Mouse (Mus musculus) embryo, embryonic 11.5 days (tissue): ENCODE results near the gene Kat2b.
A peak's percentile ranks its signal among the peaks of the same experiment; 100 is the strongest.
"Not testable (repeated sequence)": the region's sequence is repeated elsewhere in the genome, so short reads cannot be mapped to it uniquely, and the experiment has no call there.

Experiments
- DNase-seq: peaks from one replicate; pipeline ENCODE4 v3.0.0-alpha.2; 2012; ENCODE audit warnings: low read depth, low spot score

The Kat2b gene

GRCm38 (mm10) chr17:53659230-53659629, 92.6 kb downstream of the Kat2b start:
- DNase-seq = no peak

GRCm38 (mm10) chr17:53659738-53660137, 93.1 kb downstream of the Kat2b start:
- DNase-seq = no peak

GRCm38 (mm10) chr17:53661056-53661840, 94.6 kb downstream of the Kat2b start:
- no peak for DNase-seq

DNA sequence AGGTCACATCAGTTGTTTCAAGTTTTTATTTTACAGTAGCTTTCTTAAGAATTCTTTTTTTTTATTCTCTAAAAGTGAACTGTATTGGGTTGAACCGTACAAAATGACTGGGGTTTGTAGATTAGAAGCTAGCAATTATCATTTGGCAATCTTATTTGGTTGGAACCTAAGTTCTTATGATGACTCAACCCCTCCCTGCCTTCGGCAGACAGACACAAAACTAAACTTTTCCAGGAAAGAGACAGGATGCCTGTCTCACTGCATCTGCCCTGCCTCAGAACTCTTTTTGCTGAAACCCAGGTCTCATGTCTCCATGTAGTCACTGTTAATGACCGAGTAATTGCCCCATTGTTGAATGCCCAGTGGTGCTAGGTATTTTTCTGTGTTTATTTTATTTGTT, 97.6 kb downstream of the Kat2b start:
- DNase-seq = no peak

DNA sequence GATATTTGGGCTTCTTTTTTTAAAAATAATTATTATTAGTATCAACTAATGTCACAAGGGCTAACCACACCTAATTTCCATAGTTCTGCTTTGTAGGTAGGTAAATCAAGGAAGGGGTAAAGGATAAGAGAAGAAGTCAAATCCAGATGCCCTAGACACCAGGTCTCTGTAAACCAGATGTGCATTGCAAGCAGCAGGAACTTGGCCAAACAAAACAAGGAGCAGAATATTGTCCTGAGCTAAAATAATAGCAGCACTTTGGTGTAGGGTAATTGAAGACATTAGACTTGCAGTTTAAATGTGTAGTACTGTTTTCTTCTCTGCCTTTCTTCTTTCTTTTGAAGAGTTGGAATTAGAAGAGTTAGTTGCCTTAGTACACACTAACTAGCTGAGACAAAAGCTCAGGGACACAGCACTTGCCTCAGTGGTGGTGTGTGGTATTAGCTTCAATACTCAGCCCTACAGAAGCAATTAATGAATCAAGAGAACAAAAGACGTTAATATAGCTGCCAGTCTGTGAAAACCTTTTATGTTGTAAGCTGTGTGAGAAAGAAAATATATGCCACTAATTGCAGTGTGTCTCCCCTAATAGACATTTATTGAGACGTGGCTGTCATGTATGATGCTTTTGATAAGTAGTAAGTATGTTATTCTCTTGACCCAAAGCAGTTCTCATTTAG, 98.2 kb downstream of the Kat2b start:
- DNase-seq = no peak

GRCm38 (mm10) chr17:53670453-53670852, 103.8 kb downstream of the Kat2b start:
- no peak for DNase-seq

DNA sequence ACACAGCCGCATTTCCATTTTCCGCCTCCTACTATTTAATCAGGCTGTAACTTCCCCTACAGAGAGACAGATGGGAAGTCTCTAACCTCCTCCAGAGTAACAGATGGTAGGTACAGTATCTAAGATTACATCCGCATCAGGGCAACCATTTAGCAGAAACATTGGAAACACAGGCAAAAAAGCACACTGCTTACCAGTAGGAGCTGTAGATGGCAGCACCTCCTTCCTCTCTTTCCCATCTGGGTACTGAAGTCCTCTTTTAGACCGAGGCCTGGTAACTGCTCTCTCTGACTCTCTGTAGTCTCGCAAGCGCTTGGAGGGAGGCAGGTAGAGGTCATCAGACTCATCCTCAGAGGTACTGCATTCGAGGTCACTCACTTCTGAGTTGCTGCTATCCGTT, 112.1 kb downstream of the Kat2b start:
- DNase-seq = no peak

GRCm38 (mm10) chr17:53688321-53688720, 121.7 kb downstream of the Kat2b start:
- no peak for DNase-seq

GRCm38 (mm10) chr17:53688877-53689802, 122.5 kb downstream of the Kat2b start, which contains the start of gene Sgo1:
Sgo1 (minus strand) TSS chr17:53689333.
- DNase-seq = peak; percentile 98

GRCm38 (mm10) chr17:53689946-53690345, 123.3 kb downstream of the Kat2b start:
- no peak for DNase-seq

DNA sequence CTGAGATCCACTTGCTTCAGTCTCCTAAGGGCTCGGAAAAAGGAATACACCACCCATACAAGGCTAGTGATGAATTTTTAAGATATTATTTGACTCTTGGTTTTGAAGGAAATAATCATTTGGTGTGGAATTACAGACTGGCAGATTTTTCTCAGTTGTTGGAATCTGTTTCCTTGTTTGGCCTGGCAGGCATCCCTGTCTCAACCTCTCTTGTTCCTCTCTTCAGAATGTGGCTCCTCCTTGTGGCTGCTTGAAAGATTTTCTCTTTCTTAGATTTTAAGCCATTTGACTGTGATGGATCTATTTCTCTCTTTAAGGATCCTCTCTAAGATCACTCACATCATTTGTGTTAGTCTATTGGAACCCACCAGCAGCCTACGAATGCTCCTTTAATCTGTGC, 127.4 kb downstream of the Kat2b start:
- DNase-seq = no peak

GRCm38 (mm10) chr17:53697521-53697920, 130.9 kb downstream of the Kat2b start:
- DNase-seq = not testable (repeated sequence)

- DNase-seq = no peak
These were observed 147.8 kb downstream of the Kat2b start for GRCm38 (mm10) chr17:53714453-53714852.

- DNase-seq = not testable (repeated sequence)
These were observed 148.5 kb downstream of the Kat2b start for GRCm38 (mm10) chr17:53715161-53715560.

GRCm38 (mm10) chr17:53718474-53718873, 151.8 kb downstream of the Kat2b start:
- DNase-seq = no peak

- DNase-seq = not testable (repeated sequence)
These were observed 152.3 kb downstream of the Kat2b start for GRCm38 (mm10) chr17:53718916-53719315.
